Mouse (Mus musculus) stomach, postnatal 0 days (tissue): ENCODE data around the gene Gpsm1. TPM values are rescaled to one million over a fixed set of nuclear protein-coding genes. Genes with fewer than 3 reads are reported as not detected.
A peak's percentile ranks its signal among the peaks of the same experiment; 100 is the strongest.

Experiments used
- ATAC-seq: fragments of 200-750 bp; cut with Nextera tagmentation; 2 replicates; pipeline ENCODE4 v1.8.0; 2017; ENCODE audit not compliant: low FRiP score, low TSS enrichment
- DNase-seq: peaks from one replicate; pipeline ENCODE4 v3.0.0-alpha.2; 2016; ENCODE audit warnings: low spot score
- H3K27ac ChIP-seq: fragments of 300-500 bp; sonication (generic); replicated peaks from 2 replicates; pipeline ENCODE4 v1.5.1; 2014; ENCODE audit warnings: mild to moderate bottlenecking, control low read depth
- H3K27me3 ChIP-seq: fragments of 300-500 bp; sonication (generic); 2 replicates; pipeline ENCODE4 v1.6.1; 2014; ENCODE audit warnings: low read length; ENCODE audit not compliant: control insufficient read depth, insufficient read depth
- H3K36me3 ChIP-seq: fragments of 300-500 bp; sonication (generic); 2 replicates; pipeline ENCODE4 v1.6.1; 2014; ENCODE audit warnings: low read length, mixed read lengths; ENCODE audit not compliant: control insufficient read depth, insufficient read depth
- H3K4me1 ChIP-seq: fragments of 300-500 bp; sonication (generic); replicated peaks from 2 replicates; pipeline ENCODE4 v1.6.1; 2014; ENCODE audit warnings: antibody characterized with exemption; ENCODE audit not compliant: control insufficient read depth, insufficient read depth
- H3K4me2 ChIP-seq: fragments of 300-500 bp; sonication (generic); replicated peaks from 2 replicates; pipeline ENCODE4 v1.6.1; 2014; ENCODE audit warnings: low read depth, mild to moderate bottlenecking, control low read depth, moderate library complexity
- H3K4me3 ChIP-seq: fragments of 300-500 bp; sonication (generic); 2 replicates; pipeline ENCODE4 v1.5.1; 2014; ENCODE audit warnings: low read depth, low read length, control low read depth
- H3K9ac ChIP-seq: fragments of 300-500 bp; sonication (generic); 2 replicates; pipeline ENCODE4 v1.6.1; 2014; ENCODE audit warnings: mild to moderate bottlenecking, low read length, control low read depth, mixed read lengths
- H3K9me3 ChIP-seq: fragments of 300-500 bp; sonication (generic); 2 replicates; pipeline ENCODE4 v1.6.1; 2016; ENCODE audit warnings: low read length; ENCODE audit not compliant: control insufficient read depth
- CTCF ChIP-seq: IDR thresholded peaks from 2 replicates; pipeline ENCODE4 v1.5.1; 2016; ENCODE audit warnings: antibody characterized with exemption, low read depth, mild to moderate bottlenecking, moderate library complexity
- EP300 ChIP-seq: optimal IDR thresholded peaks from 2 replicates; pipeline ENCODE3; 2016; ENCODE audit warnings: antibody characterized with exemption
- WGBS: fragments of 180-500 bp; shearing (Covaris S2); extraction: QIAGEN DNeasy Blood & Tissue Kit; methylation state at CpG from one replicate; pipeline ENCODE4 v1.1.7; 2014; 5-methylcytosine and 5-hydroxymethylcytosine counted together
- polyA plus RNA-seq: library from polyadenylated mRNA; unstranded; fragments of >200 nt; fragmentation: Nextera tagmentation; extraction: Ambion mirVana; gene quantifications from 2 replicates; pipeline ENCODE4 v1.2.1, GENCODE M21; 2015

Gpsm1 gene
- polyA plus RNA-seq, 1 experiment from 2014 or later = 20.9 TPM

- 3% methylated on average over 10 of the region's 10 CpGs for WGBS
- 0 out of 2 replicates have a peak overlapping the region, but pooled peaks have one; percentile 18 for H3K9ac ChIP-seq
- no peak overlapping the region for H3K4me3 ChIP-seq
- no peaks in the 10 kb centered on the region for H3K4me1 ChIP-seq
- DNase-seq (peak; percentile 88), ATAC-seq (peak; percentile 90)
- no peaks in the 10 kb centered on the region for H3K27me3 ChIP-seq
- 0 out of 2 replicates have a peak overlapping the region, but pooled peaks have one; percentile 5 for H3K4me2 ChIP-seq
- no peaks in the 10 kb centered on the region for H3K36me3 ChIP-seq
- H3K9me3 ChIP-seq = no peaks in the 10 kb centered on the region
- peak overlapping the region; percentile 67 for H3K27ac ChIP-seq
- TF ChIP-seq CTCF (peak; percentile 51), EP300 (no peak)
These were observed 17.0 kb upstream of the Gpsm1 start for GRCm38 (mm10) chr2:26298208-26298855.

- 19% methylated on average over 4 of the region's 4 CpGs for WGBS
- no peak for ATAC-seq
- Histone ChIP-seq H3K4me2 (0 out of 2 replicates have a peak overlapping the region, but pooled peaks have one; percentile 20), H3K4me3 (no peak overlapping the region), H3K27me3 (no peaks in the 10 kb centered on the region), H3K9me3 (no peaks in the 10 kb centered on the region), H3K4me1 (no peaks in the 10 kb centered on the region), H3K36me3 (no peaks in the 10 kb centered on the region), H3K9ac (no peak overlapping the region), H3K27ac (peak overlapping the region; percentile 67)
- DNase-seq = no peak
- TF ChIP-seq EP300 (no peak), CTCF (no peak)
These were observed 16.5 kb upstream of the Gpsm1 start for GRCm38 (mm10) chr2:26298856-26299230.

DNA sequence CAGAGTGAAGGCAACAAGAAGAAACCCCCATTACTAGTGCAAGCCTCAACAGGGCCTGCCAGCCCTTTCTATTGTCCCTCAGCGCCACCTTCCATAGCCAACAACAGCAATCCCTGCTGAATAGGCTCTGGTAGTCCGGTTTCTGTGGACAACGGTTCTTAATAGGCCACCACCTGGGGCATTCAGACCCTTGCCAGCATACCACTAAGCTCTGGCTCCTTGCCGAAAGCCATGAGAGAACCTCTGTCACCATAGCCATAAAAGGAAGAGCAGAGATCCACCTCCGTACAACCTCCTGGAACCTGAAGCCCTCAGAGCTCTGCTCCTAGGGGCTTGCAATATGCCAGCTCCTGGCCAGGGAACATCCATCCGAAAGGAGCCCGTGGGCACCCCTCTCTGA is 16.0 kb upstream of the Gpsm1 start:
- WGBS = 49% methylated on average over 7 of the region's 7 CpGs
- Histone ChIP-seq H3K4me3 (no peak overlapping the region), H3K27ac (peak overlapping the region; percentile 67), H3K27me3 (no peaks in the 10 kb centered on the region), H3K9ac (0 out of 2 replicates have a peak overlapping the region, but pooled peaks have one; percentile 23), H3K36me3 (no peaks in the 10 kb centered on the region), H3K4me1 (no peaks in the 10 kb centered on the region), H3K9me3 (no peaks in the 10 kb centered on the region), H3K4me2 (0 out of 2 replicates have a peak overlapping the region, but pooled peaks have one; percentile 20)
- no peak for DNase-seq
- TF ChIP-seq CTCF (no peak), EP300 (no peak)
- ATAC-seq = no peak

DNA sequence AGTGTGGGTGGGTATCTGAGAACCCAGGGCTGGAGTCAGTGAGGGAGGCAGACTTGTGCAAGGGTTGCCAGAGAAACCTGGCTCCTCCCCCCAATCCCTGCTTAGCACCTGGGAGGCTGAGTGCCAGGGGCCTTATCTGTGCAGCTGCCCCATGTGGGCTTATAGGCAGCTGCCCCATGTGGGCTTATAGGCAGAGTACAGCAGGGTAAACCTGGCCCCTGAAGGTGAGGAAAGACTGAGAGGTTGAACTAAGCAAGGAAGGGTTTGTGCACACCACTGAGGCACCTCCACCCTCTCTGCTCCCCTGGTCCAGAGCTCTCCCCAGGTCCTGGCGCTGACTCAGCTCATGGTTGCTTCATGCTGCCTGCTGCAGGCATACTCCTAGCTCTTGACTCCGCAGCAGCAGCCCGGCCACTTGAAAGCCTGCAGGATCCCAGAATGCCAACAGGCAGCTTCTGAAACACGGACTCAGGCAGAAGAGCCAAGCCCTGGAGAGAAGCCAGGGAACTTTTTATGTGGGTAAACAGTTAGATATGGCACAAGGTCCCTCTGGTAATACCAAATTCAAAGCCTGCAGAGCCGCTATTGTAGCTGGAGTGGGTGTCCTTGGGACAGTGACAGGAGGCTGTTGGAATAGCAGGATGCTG is 15.0 kb upstream of the Gpsm1 start:
- no peak for TF ChIP-seq EP300
- no peak for TF ChIP-seq CTCF
- ATAC-seq = peak; percentile 41
- Histone ChIP-seq H3K36me3 (no peaks in the 10 kb centered on the region), H3K4me1 (no peaks in the 10 kb centered on the region), H3K4me2 (no peak overlapping the region), H3K9me3 (no peaks in the 10 kb centered on the region), H3K9ac (peak overlapping the region; percentile 14; the same call in 1 of the 2 replicates), H3K27ac (peak overlapping the region; percentile 59), H3K4me3 (no peak overlapping the region), H3K27me3 (no peaks in the 10 kb centered on the region)
- peak; percentile 70 for DNase-seq
- WGBS = 41% methylated on average over 5 of the region's 5 CpGs

DNA sequence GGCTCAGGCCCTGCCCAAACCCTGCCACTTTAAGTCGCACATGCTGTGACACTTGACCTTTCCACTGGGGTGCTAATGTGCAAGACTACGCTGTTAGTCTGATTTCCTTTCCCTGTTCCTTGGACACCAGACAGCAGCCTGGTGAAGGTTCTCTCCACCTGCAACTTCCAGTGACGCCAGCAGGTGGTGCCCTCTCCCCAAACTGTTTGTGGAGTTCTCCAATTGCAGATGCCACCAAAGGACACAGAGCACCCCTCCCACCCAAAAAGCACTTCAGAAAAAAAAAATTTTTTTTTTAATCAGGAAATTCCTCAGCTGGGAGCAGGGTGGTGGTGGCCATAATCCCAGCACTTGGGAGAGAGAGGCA is 14.5 kb upstream of the Gpsm1 start:
- Histone ChIP-seq H3K9ac (no peak overlapping the region), H3K9me3 (no peaks in the 10 kb centered on the region), H3K27ac (peak overlapping the region; percentile 59), H3K27me3 (no peaks in the 10 kb centered on the region), H3K4me2 (no peak overlapping the region), H3K36me3 (no peaks in the 10 kb centered on the region), H3K4me3 (no peak overlapping the region), H3K4me1 (no peaks in the 10 kb centered on the region)
- ATAC-seq = no peak
- peak; percentile 85 for DNase-seq
- peak; percentile 94 for TF ChIP-seq CTCF
- no peak for TF ChIP-seq EP300
- WGBS = 2% methylated on average over 3 of the region's 3 CpGs

DNA sequence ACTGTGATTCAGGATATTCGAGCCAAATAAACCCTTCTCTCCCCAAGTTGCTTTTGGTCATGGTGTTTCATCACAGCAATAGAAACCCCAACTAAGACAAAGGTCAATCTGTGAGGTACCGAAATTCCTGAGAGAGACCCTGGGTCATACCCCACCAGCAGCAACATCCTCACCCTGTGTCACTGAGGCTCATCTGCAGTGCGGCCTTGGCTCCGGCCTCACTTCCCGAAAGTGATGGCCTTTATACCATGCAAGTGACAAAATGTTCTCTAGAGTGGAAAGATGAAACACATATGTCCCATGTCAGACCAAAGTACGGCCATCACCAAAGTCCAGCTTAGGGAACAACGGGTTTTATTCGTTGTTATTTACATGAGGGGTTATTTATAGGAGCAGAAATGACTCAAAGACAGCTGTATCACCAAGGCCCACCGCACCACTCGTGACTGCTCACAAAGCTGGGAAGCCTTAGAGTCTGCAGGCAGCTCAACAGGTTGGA is 13.3 kb upstream of the Gpsm1 start:
- WGBS = 79% methylated on average over 10 of the region's 10 CpGs
- TF ChIP-seq EP300 = no peak
- TF ChIP-seq CTCF = no peak
- no peaks in the 10 kb centered on the region for H3K9me3 ChIP-seq

More for the DNA sequence above, 13.3 kb upstream of the Gpsm1 start:
- ATAC-seq (no peak), DNase-seq (no peak)
- Histone ChIP-seq H3K9ac (no peak overlapping the region), H3K27ac (no peak overlapping the region), H3K27me3 (no peaks in the 10 kb centered on the region), H3K36me3 (no peaks in the 10 kb centered on the region), H3K4me3 (no peak overlapping the region), H3K4me2 (no peak overlapping the region), H3K4me1 (no peaks in the 10 kb centered on the region)
